Mouse (Mus musculus) G1E (cell line): ENCODE data around the gene Krt78. TPM values are rescaled to one million over a fixed set of nuclear protein-coding genes. Genes with fewer than 3 reads are reported as not detected.

Experiments
- ATAC-seq: 2 replicates; pipeline ENCODE4 v1.8.0; 2016; ENCODE audit warnings: mild to moderate bottlenecking; ENCODE audit not compliant: insufficient number of reproducible peaks, poor library complexity, low FRiP score, severe bottlenecking; ENCODE audit errors: extremely low read depth
- DNase-seq: peaks from one replicate; pipeline ENCODE4 v3.0.0; 2012; ENCODE audit warnings: low spot score
- H3K27me3 ChIP-seq: 2 replicates; pipeline ENCODE4 v1.6.1; 2012; ENCODE audit warnings: mild to moderate bottlenecking, low read length, inconsistent platforms; ENCODE audit not compliant: insufficient read depth
- H3K36me3 ChIP-seq: replicated peaks from 2 replicates; pipeline ENCODE3; 2012; ENCODE audit warnings: mild to moderate bottlenecking, inconsistent platforms
- H3K4me1 ChIP-seq: 2 replicates; pipeline ENCODE4 v1.6.1; 2012; ENCODE audit warnings: low read depth, low read length, inconsistent platforms, mixed read lengths; ENCODE audit not compliant: insufficient read depth
- H3K4me3 ChIP-seq: 2 replicates; pipeline ENCODE4 v1.5.1; 2012; ENCODE audit warnings: low read depth, mild to moderate bottlenecking, inconsistent platforms, low read length, moderate library complexity, mixed read lengths
- H3K9me3 ChIP-seq: replicated peaks from 2 replicates; pipeline ENCODE4 v1.6.1; 2012; ENCODE audit warnings: inconsistent platforms
- CTCF ChIP-seq: IDR thresholded peaks from 2 replicates; pipeline ENCODE4 v1.5.1; 2012; ENCODE audit warnings: low read depth, low read length, inconsistent platforms, mixed read lengths
- GATA1 ChIP-seq: IDR thresholded peaks from 2 replicates; pipeline ENCODE4 v1.6.1; 2012; ENCODE audit warnings: borderline replicate concordance, low read length, inconsistent platforms, mixed read lengths
- GATA2 ChIP-seq: IDR thresholded peaks from 2 replicates; pipeline ENCODE4 v1.6.1; 2012; ENCODE audit warnings: low read depth, low read length, inconsistent platforms, borderline replicate concordance
- POLR2AphosphoS5 ChIP-seq: IDR thresholded peaks from 2 replicates; pipeline ENCODE4 v1.6.1; 2012; ENCODE audit warnings: low read depth, low read length, inconsistent platforms; ENCODE audit not compliant: insufficient replicate concordance
- TAL1 ChIP-seq: conservative IDR thresholded peaks from 2 replicates; pipeline ENCODE4 v1.6.1; 2012; ENCODE audit warnings: low read depth, low read length, inconsistent platforms, mixed read lengths
- polyA plus RNA-seq: library from polyadenylated mRNA; stranded (reverse); fragments of >175 nt; gene quantifications from 2 replicates; pipeline ENCODE4 v1.2.3, GENCODE M21; 2012
- total RNA-seq, 2 experiments: library from RNA; stranded (forward) in 1 of 2; stranded (reverse) in 1 of 2; fragments of 200-1000 nt in 1 of 2; fragments of >200 nt in 1 of 2; fragmentation: Nextera tagmentation in 1 of 2; gene quantifications; 2 replicates each; pipeline ENCODE4 v1.2.3; 2014 to 2017

Krt78 gene
- total and polyA plus RNA-seq, 3 experiments = 0.05 TPM; not detected in 2

DNA sequence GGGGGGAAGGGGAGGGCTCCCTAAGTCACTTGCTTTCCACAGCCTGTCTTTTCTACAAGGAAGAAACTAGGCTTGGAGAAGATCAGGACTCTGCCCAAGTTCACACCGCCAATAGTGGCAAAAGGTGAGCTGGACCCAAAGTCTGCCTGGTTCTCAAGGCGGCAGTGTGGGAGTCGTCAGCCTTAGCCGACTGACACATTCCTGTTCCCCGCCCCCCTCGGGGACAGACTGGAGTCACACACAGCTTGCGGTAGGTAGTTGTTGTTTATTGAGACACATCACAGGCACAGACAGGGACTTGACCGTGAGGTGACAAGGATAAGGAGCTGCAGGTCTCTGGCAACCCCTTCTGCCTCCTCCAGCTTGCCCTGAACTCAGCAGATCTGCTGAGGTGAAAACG is 25.0 kb downstream of the Krt78 start:
- no peaks in the 10 kb centered on the region; the same call in 1 of the 2 replicates for H3K27me3 ChIP-seq
- H3K9me3 ChIP-seq = peaks cover 35% of the 10 kb centered on the region
- no peaks in the 10 kb centered on the region for H3K36me3 ChIP-seq
- TF ChIP-seq CTCF (no peak), GATA1 (no peak), POLR2AphosphoS5 (no peak), TAL1 (no peak), GATA2 (no peak)
- H3K4me3 ChIP-seq = no peak overlapping the region
- ATAC-seq (no peak), DNase-seq (no peak)
- H3K4me1 ChIP-seq = no peaks in the 10 kb centered on the region

DNA sequence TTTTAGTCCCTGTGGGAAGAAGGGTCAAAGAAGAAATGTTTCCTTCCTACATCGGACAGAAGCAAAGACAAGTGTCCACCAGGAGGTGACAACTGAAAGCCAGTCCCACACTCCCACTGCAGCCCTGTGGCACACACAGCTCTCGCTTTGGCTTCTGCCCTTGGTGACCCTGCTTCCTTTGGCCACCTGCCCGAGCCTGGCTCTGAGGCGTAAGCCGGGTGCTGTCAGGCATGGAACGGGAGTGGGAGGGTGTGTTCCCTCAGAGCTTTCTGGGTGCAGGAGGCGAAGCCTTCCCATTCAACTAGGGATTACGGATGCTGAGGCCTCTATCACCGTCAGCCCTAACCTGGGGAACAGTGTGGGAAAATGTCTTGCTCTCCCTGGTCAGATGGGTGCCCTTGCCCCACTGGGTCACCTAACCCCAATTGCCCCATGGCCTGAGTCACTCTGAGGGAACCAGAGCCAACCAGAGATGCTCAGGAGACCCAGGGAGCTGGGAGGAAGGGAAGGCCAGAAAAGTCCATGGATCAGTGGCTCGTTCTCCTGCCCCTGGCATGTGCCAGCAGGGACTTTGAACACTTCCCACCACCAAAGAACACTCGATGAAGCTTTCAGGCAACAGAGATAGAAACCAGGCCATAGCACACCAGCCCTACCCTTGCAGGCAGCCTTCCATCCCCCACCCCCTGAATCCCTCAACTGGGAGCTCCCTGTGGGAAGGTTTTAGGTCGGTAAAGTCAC is 26.6 kb downstream of the Krt78 start:
- DNase-seq = no peak

DNA sequence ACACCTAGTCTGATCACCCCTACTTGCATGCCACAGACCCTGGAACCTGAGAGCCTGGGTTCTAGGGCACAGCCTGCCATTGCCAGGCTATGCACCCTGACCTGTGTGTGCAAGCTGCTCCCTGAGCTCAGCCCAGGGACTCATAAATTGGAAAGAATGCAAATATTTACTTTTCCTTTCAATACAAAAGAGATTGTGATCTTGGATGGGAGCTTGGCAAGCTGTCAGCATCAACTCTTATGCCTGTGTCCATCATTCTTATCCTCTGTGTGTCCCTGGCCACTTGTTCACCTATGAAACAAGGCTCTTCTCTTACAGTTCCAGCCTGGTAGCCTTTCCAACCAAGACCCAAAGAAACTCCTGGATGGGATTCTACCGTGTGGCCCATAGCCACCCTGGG is 29.0 kb downstream of the Krt78 start:
- no peak for DNase-seq
- Histone ChIP-seq H3K4me1 (no peaks in the 10 kb centered on the region), H3K4me3 (no peak overlapping the region), H3K9me3 (peaks cover 30% of the 10 kb centered on the region), H3K27me3 (no peaks in the 10 kb centered on the region; the same call in 1 of the 2 replicates), H3K36me3 (no peaks in the 10 kb centered on the region)
- ATAC-seq = no peak
- TF ChIP-seq CTCF = no peak
- no peak for TF ChIP-seq POLR2AphosphoS5
- TF ChIP-seq TAL1 = no peak
- no peak for TF ChIP-seq GATA1
- no peak for TF ChIP-seq GATA2

More for the DNA sequence above, 26.6 kb downstream of the Krt78 start:
- Histone ChIP-seq H3K4me3 (no peak overlapping the region), H3K4me1 (no peaks in the 10 kb centered on the region), H3K36me3 (no peaks in the 10 kb centered on the region), H3K27me3 (no peaks in the 10 kb centered on the region; the same call in 1 of the 2 replicates), H3K9me3 (peaks cover 35% of the 10 kb centered on the region)
- no peak for TF ChIP-seq GATA1
- TF ChIP-seq GATA2 = no peak
- no peak for TF ChIP-seq CTCF
- no peak for TF ChIP-seq POLR2AphosphoS5
- no peak for TF ChIP-seq TAL1
- no peak for ATAC-seq

DNA sequence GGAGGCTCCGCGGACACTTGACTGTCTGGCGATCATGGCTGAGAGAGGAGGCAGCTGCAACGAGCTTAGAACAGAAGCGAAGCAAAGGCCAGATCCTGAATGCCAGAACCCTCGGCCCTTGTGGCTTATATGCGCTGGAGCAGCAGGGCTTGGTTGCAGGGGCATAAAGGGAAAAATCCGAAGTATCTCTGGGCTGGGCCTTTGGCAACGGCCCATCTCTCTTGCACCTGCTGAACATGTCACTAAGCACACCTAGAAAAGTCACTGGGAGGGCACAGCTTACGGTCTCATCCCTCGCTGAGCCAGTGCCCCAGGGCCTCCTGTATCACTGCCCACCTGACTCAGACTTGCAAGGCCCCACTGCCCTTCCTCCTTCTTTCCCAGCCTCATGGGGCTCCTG is 29.5 kb downstream of the Krt78 start, which contains the start of gene Krt4:
Krt4 (minus strand) TSS at position 101 of the 400 bp plus-strand sequence.
- no peaks in the 10 kb centered on the region; the same call in 1 of the 2 replicates for H3K27me3 ChIP-seq
- no peak for TF ChIP-seq GATA2
- no peak for TF ChIP-seq CTCF
- TF ChIP-seq GATA1 = no peak
- no peak for TF ChIP-seq POLR2AphosphoS5

DNA sequence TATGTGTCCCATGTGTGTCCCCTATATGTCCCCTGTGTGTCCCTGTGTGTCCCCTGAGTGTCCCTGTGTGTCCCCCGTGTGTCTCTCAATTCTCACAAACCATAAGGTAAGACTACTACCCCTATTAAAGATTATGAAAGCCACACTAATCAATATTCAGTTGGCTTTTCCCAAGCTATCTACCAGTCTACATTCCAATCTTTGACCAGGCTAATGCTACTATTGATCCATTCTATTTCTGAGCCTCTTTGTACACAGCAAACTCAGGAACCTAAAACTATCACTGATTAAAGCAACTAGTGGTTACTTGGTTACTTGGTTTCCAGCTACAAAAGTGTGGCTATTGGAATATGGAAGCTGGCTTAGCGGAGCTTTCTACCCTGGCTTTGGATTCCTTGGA is 31.8 kb downstream of the Krt78 start:
- H3K36me3 ChIP-seq = no peaks in the 10 kb centered on the region
- DNase-seq (no peak), ATAC-seq (no peak)
- H3K4me1 ChIP-seq = no peaks in the 10 kb centered on the region
- peaks cover 27% of the 10 kb centered on the region for H3K9me3 ChIP-seq
- no peak for TF ChIP-seq CTCF
- TF ChIP-seq GATA2 = no peak
- no peak for TF ChIP-seq POLR2AphosphoS5
- no peak for TF ChIP-seq TAL1
- TF ChIP-seq GATA1 = no peak
- no peak overlapping the region for H3K4me3 ChIP-seq
- no peaks in the 10 kb centered on the region; the same call in 1 of the 2 replicates for H3K27me3 ChIP-seq

More for the DNA sequence above, 29.5 kb downstream of the Krt78 start, which contains the start of gene Krt4:
- DNase-seq (no peak), ATAC-seq (no peak)
- Histone ChIP-seq H3K4me1 (no peaks in the 10 kb centered on the region), H3K9me3 (peaks cover 30% of the 10 kb centered on the region), H3K36me3 (no peaks in the 10 kb centered on the region), H3K4me3 (no peak within 1 kb of the TSS)

DNA sequence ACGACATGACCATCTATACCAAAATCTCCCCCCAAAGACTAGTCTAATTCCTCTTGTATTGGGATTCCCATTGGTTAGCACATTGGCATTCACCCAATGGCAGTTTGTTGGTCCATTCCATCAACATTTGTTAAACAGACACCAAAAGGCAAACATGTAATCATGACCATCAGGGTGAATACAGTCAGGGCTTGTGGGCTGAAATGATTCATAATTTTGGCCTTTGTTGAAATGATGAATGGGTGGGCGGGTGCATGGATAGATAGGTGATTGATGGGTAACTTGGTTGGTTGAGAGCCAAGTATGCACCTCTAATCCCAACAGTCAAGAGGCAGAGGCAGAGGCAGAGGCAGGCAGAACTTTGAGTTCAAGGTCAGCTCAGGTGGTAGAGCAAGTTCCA is 38.0 kb downstream of the Krt78 start:
- ATAC-seq (no peak), DNase-seq (no peak)
- Histone ChIP-seq H3K4me3 (no peak overlapping the region), H3K9me3 (peaks cover 13% of the 10 kb centered on the region), H3K27me3 (no peaks in the 10 kb centered on the region), H3K4me1 (no peaks in the 10 kb centered on the region), H3K36me3 (no peaks in the 10 kb centered on the region)
- TF ChIP-seq TAL1 (no peak), CTCF (no peak)
